8 mouse cellular contexts compared by ENCODE assay signal in genomic region chr13:55622649-55623541, GRCm38 (mm10). TPM values are rescaled to one million over a fixed set of nuclear protein-coding genes. Genes with fewer than 3 reads are reported as not detected.
DNase-seq lines count a peak whose midpoint lies in the region; ATAC-seq lines count a peak whose summit lies in the region.

Gene Caml (plus strand): TSS chr13:55623005.

- H3K9ac ChIP-seq in hindbrain, embryonic 11.5 days (ENCODE audit: low read depth, low read length), result peak within 1 kb of the TSS; percentile 87

- DNase-seq in Muller cell, postnatal 12 days (ENCODE audit: inconsistent ontology term), result peak; percentile 90
- peak; percentile 89 for DNase-seq in cerebellum, adult 9-11 months
- DNase-seq in frontal cortex, adult 2 months (ENCODE audit: extremely low spot score in 1 of 2, low spot score in 1 of 2), result peak; percentile 69 to 88
- DNase-seq in hindbrain, embryonic 11.5 days (ENCODE audit: low spot score), result peak; percentile 95
- DNase-seq in layer of hippocampus, postnatal 10 days (ENCODE audit: low spot score in 2 of 2), result peak; percentile 85 to 87
- peak; percentile 94 for DNase-seq in lung, postnatal 10 days
- peak; percentile 88 for DNase-seq in ovary, postnatal 36 days (ENCODE audit: low spot score)
- DNase-seq in thymus, postnatal 25 days, result peak; percentile 90

- peak within 1 kb of the TSS; percentile 82 for H3K4me3 ChIP-seq in hindbrain, embryonic 11.5 days (ENCODE audit: low read depth, low read length)

- no peaks in the 10 kb centered on the region; the same call in 1 of the 2 replicates for H3K4me1 ChIP-seq in hindbrain, embryonic 11.5 days (replicated peaks; ENCODE audit: control insufficient read depth, insufficient read depth, low read length)

- H3K36me3 ChIP-seq in hindbrain, embryonic 11.5 days (ENCODE audit: control insufficient read depth, insufficient read depth, low read length), result no peaks in the 10 kb centered on the region

- H3K27me3 ChIP-seq in hindbrain, embryonic 11.5 days (ENCODE audit: control insufficient read depth, insufficient read depth, low read length), result no peaks in the 10 kb centered on the region

- H3K4me2 ChIP-seq in hindbrain, embryonic 11.5 days (replicated peaks; ENCODE audit: low read depth, low read length), result peak within 1 kb of the TSS; percentile 76

- H3K27ac ChIP-seq in hindbrain, embryonic 11.5 days (ENCODE audit: low read depth, low read length), result peak within 1 kb of the TSS; percentile 78

- WGBS in hindbrain, embryonic 11.5 days, result under 1% methylated on average over 59 of the region's 59 CpGs

- H3K9me3 ChIP-seq in hindbrain, embryonic 11.5 days (ENCODE audit: control insufficient read depth, low read length), result no peaks in the 10 kb centered on the region

- ATAC-seq in hindbrain, embryonic 11.5 days (ENCODE audit: low FRiP score), result peak; percentile 98

RNA-seq across cellular contexts. Expression of gene Caml, which starts in this region (rescaled TPM):
- polyA plus RNA-seq in frontal cortex, adult 2 months (2012; rRNA removed), result 67.9 and 74.5 TPM in 2 replicates
- polyA plus RNA-seq in hindbrain, embryonic 11.5 days (2014; fragmentation: Nextera tagmentation; extraction: Ambion mirVana), result 70.5 and 73.4 TPM in 2 replicates
- 10 to 100 TPM; 51.5 to 59.9 TPM for total RNA-seq in layer of hippocampus, postnatal 10 days (2021)

Comparison
In these comparisons a context has a peak if more than half of its experiments do, and no peak if none do; other contexts are left out.
1. Peak in every context shown above with its lines: DNase-seq, ATAC-seq, H3K4me3 ChIP-seq and H3K27ac ChIP-seq.